ENCODE assay signal across 7 mouse cellular contexts in genomic region chr11:98412273-98412796, GRCm38 (mm10). TPM values are rescaled to one million over a fixed set of nuclear protein-coding genes. Genes with fewer than 3 reads are reported as not detected.
DNase-seq lines count a peak whose midpoint lies in the region; ATAC-seq and TF ChIP-seq lines count a peak whose summit lies in the region.

Gene Erbb2 (plus strand): TSS chr11:98412470.

- TF ChIP-seq CTCF in bone marrow, adult 2 months (IDR thresholded peaks at IDR 0.05; ENCODE audit: control insufficient read depth, insufficient read depth, low read length), result no peak
- no peak for TF ChIP-seq CTCF in hindbrain, postnatal 0 days (IDR thresholded peaks at IDR 0.05; ENCODE audit: low read depth)

- ATAC-seq in hindbrain, postnatal 0 days, result peak; percentile 64
- ATAC-seq in liver, embryonic 13.5 days (ENCODE audit: low read depth), result peak; percentile 49
- ATAC-seq in neural tube, embryonic 14.5 days (ENCODE audit: low read depth), result peak; percentile 70
- ATAC-seq in megakaryocyte progenitor cell, adult 5-6 weeks (replicated peaks; ENCODE audit: poor library complexity), result no peak

- 0 out of 2 replicates have a peak, but pooled peaks have one; percentile 10 for TF ChIP-seq POLR2A in bone marrow, adult 2 months (IDR thresholded peaks at IDR 0.05; ENCODE audit: borderline replicate concordance, control insufficient read depth, low read depth, low read length)

- peak within 1 kb of the TSS; percentile 7; the same call in 1 of the 2 replicates for H3K27ac ChIP-seq in bone marrow, adult 2 months (ENCODE audit: control insufficient read depth, insufficient read depth, low read depth, low read length, poor library complexity)
- H3K27ac ChIP-seq in hindbrain, postnatal 0 days, result peak within 1 kb of the TSS; percentile 82
- H3K27ac ChIP-seq in liver, embryonic 13.5 days, result peak within 1 kb of the TSS; percentile 39; the same call in 1 of the 2 replicates
- peak within 1 kb of the TSS; percentile 63; the same call in 1 of the 2 replicates for H3K27ac ChIP-seq in neural tube, embryonic 14.5 days (ENCODE audit: low read depth, low read length)

- H3K36me3 ChIP-seq in hindbrain, postnatal 0 days (ENCODE audit: insufficient read depth, low read length), result no peaks in the 10 kb centered on the region
- H3K36me3 ChIP-seq in liver, embryonic 13.5 days, result no peaks in the 10 kb centered on the region
- no peaks in the 10 kb centered on the region for H3K36me3 ChIP-seq in neural tube, embryonic 14.5 days (ENCODE audit: control insufficient read depth, insufficient read depth, low read length)

- H3K9me3 ChIP-seq in hindbrain, postnatal 0 days (ENCODE audit: low read length), result no peaks in the 10 kb centered on the region
- H3K9me3 ChIP-seq in liver, embryonic 13.5 days (replicated peaks), result no peaks in the 10 kb centered on the region
- no peaks in the 10 kb centered on the region for H3K9me3 ChIP-seq in neural tube, embryonic 14.5 days (ENCODE audit: control insufficient read depth, low read length)

- H3K4me1 ChIP-seq in bone marrow, adult 2 months (ENCODE audit: control insufficient read depth, insufficient read depth, low read length), result no peaks in the 10 kb centered on the region
- no peaks in the 10 kb centered on the region for H3K4me1 ChIP-seq in hindbrain, postnatal 0 days (ENCODE audit: insufficient read depth, low read length)
- H3K4me1 ChIP-seq in liver, embryonic 13.5 days (replicated peaks), result peaks cover 15% of the 10 kb centered on the region
- peaks cover 14% of the 10 kb centered on the region for H3K4me1 ChIP-seq in neural tube, embryonic 14.5 days (ENCODE audit: control insufficient read depth, insufficient read depth, low read length)

- DNase-seq in Muller cell, postnatal 12 days (ENCODE audit: inconsistent ontology term), result peak; percentile 95
- DNase-seq in gastrocnemius, postnatal 14 days, result peak; percentile 78
- DNase-seq in hindbrain, postnatal 0 days (ENCODE audit: low spot score), result peak; percentile 63
- DNase-seq in liver, embryonic 13.5 days, result no peak

- H3K27me3 ChIP-seq in hindbrain, postnatal 0 days (ENCODE audit: insufficient read depth, low read length), result peaks cover 5% of the 10 kb centered on the region
- peaks cover 77% of the 10 kb centered on the region for H3K27me3 ChIP-seq in liver, embryonic 13.5 days
- peaks cover 10% of the 10 kb centered on the region for H3K27me3 ChIP-seq in neural tube, embryonic 14.5 days (ENCODE audit: control insufficient read depth, insufficient read depth, low read length)

- intact Hi-C loops in gastrocnemius, postnatal 14 days (cut with DNase I; ENCODE audit: low total_unique reads), result no loop called here

- no peak within 1 kb of the TSS for H3K4me3 ChIP-seq in bone marrow, adult 2 months (replicated peaks; ENCODE audit: control insufficient read depth, low read depth, low read length)
- H3K4me3 ChIP-seq in hindbrain, postnatal 0 days (ENCODE audit: low read length), result peak within 1 kb of the TSS; percentile 63
- H3K4me3 ChIP-seq in liver, embryonic 13.5 days (replicated peaks), result peak within 1 kb of the TSS; percentile 62
- H3K4me3 ChIP-seq in neural tube, embryonic 14.5 days (ENCODE audit: low read depth, low read length), result peak within 1 kb of the TSS; percentile 54

- peak within 1 kb of the TSS; percentile 67 for H3K9ac ChIP-seq in hindbrain, postnatal 0 days (replicated peaks; ENCODE audit: low read length)
- H3K9ac ChIP-seq in liver, embryonic 13.5 days, result peak within 1 kb of the TSS; percentile 64
- H3K9ac ChIP-seq in neural tube, embryonic 14.5 days (replicated peaks; ENCODE audit: low read depth, low read length), result peak within 1 kb of the TSS; percentile 63

- peak within 1 kb of the TSS; percentile 93 for H3K4me2 ChIP-seq in hindbrain, postnatal 0 days (ENCODE audit: low read depth, low read length)
- H3K4me2 ChIP-seq in liver, embryonic 13.5 days, result peak within 1 kb of the TSS; percentile 56
- H3K4me2 ChIP-seq in neural tube, embryonic 14.5 days (ENCODE audit: low read depth, low read length), result peak within 1 kb of the TSS; percentile 94

- under 1% methylated on average over 49 of the region's 49 CpGs for WGBS in bone marrow, adult 2 months
- WGBS in hindbrain, postnatal 0 days, result 3% methylated on average over 37 of the region's 49 CpGs
- 1% methylated on average over 41 of the region's 49 CpGs for WGBS in liver, embryonic 13.5 days (ENCODE audit: insufficient replicate concordance)
- WGBS in neural tube, embryonic 14.5 days, result under 1% methylated on average over 22 of the region's 49 CpGs

RNA-seq across cellular contexts. Expression of gene Erbb2, which starts in this region (rescaled TPM):
- polyA plus RNA-seq in bone marrow, adult 2 months (2011; ENCODE audit: insufficient read depth, insufficient read length, low replicate concordance, missing spikeins), result 0.97 and 2.4 TPM in 2 replicates
- 1 to 10 TPM; 3.9 to 5.3 TPM for total RNA-seq in gastrocnemius, postnatal 14 days (2021)
- 8.0 and 11.7 TPM in 2 replicates for total RNA-seq in hindbrain, postnatal 0 days (2014; rRNA removed)
- polyA plus RNA-seq in hindbrain, postnatal 0 days (2015; fragmentation: Nextera tagmentation; extraction: Ambion mirVana), result 4.9 and 5.1 TPM in 2 replicates
- polyA plus RNA-seq in liver, embryonic 13.5 days (2015; fragmentation: Nextera tagmentation; extraction: Ambion mirVana), result 2.2 and 2.6 TPM in 2 replicates
- polyA plus RNA-seq in neural tube, embryonic 14.5 days (2014; fragmentation: Nextera tagmentation; extraction: Ambion mirVana), result 5.9 and 9.1 TPM in 2 replicates
- not detected in 2 replicates for total RNA-seq in megakaryocyte progenitor cell, adult 5-6 weeks (2015)
- total RNA-seq in megakaryocyte progenitor cell, adult 5-6 weeks (2017), result not detected in 2 replicates

Comparison
In these comparisons a context has a peak if more than half of its experiments do, and no peak if none do; other contexts are left out.
1. H3K27ac ChIP-seq: peak in every context shown above with its lines; median percentile 82 in hindbrain, postnatal 0 days; 63 in neural tube, embryonic 14.5 days; 39 in liver, embryonic 13.5 days; 7 in bone marrow, adult 2 months.